Mouse (Mus musculus) spleen, adult 12 weeks (tissue): ENCODE data around the gene Bnip3.

Source experiments
- DNase-seq: peaks from one replicate; pipeline ENCODE4 v3.0.0; 2022; ENCODE audit warnings: low spot score

Gene Bnip3

DNA sequence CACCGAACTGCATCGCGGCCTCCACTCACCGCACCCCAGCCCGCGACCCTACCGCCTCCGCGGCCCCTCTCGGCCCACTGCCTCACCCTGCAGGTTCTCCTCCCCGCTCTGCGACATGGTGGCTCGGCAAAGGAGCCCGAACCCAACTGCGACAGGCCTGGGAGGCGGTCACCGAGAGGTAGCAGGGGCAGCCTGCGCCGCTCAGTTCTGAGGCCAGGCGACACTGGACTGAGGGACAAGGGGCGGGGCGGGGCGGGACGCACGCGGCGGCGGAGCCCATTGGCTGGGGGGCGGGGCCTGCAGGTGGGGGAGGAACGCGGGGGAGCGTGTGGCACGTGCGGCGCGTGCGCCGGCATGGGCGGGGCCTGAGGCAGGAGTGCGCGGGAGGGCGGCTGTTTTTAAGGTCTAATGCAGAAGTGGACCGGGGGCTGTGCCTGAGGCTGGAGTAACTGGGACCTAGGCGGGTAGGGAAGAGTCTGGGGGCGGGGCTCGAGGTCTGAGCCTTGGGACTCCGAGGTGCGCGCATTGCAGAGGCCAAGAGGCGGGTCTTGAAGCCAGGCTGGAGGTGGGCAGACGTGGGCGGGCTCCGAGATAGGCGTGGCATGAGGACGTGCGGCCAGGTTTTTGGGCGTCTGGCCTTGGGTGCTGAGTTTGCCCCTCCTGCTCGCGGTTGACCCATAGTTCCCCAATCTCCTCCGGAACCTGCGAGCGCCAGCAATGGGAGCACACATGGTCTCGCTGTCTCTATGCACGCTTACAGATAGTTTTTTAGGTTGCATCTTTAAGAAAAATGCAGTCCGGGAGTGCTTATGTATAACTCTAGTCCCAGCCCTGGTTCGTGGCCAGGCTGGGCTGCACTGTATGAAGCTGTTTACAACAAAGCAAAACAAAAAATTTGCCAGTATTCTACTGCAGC lies at the start of gene Bnip3:
Gene Bnip3 (minus strand): TSS at position 243 of the 916 bp plus-strand sequence.
- DNase-seq: peak; percentile 76

- no peak for DNase-seq
These were observed 47.8 kb upstream of the Bnip3 start for GRCm38 (mm10) chr7:138957106-138957505.

DNA sequence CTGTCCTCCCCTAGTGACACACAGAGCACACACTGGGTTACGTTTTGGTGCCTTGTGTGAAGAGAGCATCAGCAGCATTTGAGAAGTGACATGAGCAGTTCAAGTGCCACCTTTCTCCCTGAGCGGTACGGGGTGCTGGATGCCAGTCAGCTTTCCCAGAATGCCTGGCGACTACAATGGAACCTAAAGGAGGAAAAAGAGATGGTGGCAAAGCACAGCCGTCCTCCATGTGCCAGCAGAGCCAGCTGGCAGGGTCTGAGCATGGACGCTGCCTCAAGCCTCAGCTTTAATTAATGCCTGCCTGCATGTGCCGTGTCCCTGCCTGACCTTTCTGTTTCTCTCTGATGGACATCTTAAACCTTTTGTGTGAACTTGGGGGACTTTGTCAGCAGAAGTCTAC lies 46.5 kb upstream of the Bnip3 start:
- no peak for DNase-seq

GRCm38 (mm10) chr7:138948309-138948708 lies 39.0 kb upstream of the Bnip3 start:
- DNase-seq: no peak

DNA sequence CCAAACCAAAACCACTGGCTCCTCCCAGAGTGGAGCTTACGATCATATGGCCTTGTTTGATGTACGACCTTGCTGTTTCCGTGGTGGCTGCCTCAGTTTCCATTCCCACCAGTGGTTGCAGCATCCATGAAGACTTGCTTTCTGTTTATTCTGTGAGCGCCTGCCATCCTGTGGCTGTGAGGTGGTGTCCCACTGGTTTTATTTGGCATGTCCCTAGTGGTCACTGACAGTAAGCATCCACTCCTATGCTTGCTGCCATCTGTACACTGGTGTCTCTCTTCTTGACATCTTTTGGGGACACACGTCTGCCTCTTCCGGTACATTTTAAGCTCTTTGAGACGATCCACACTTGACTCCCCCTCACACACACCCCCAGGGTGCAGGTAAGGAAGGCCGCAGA lies 38.4 kb upstream of the Bnip3 start:
- no peak for DNase-seq

GRCm38 (mm10) chr7:138945668-138946067 lies 36.3 kb upstream of the Bnip3 start:
- no peak for DNase-seq

DNA sequence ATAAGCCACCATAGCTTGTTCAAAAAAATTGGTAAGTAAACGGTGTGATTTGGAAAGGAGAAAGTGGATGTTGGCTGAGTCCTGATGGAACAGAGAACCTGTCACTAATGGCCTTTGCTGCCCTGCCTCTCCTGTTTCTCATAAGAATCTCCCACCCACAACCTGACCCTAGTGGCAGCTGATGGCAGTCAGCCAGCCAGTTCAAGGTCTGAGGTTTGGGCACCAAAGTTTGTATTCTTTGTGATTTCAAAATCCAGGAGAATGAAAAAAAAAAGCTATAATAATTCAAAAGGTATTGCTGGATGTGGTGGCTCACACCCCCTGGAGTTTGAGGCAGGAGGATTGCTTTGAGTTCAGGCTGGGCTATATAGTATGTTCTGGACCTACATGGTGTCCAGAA lies 33.0 kb upstream of the Bnip3 start:
- DNase-seq: no peak

GRCm38 (mm10) chr7:138941571-138941970 lies 32.3 kb upstream of the Bnip3 start:
- no peak for DNase-seq

GRCm38 (mm10) chr7:138940612-138941461 lies 31.5 kb upstream of the Bnip3 start, which contains the start of gene Jakmip3:
TSS of gene Jakmip3 (plus strand) at chr7:138940730.
- no peak for DNase-seq

GRCm38 (mm10) chr7:138940256-138940611 lies 30.9 kb upstream of the Bnip3 start:
- no peak for DNase-seq

GRCm38 (mm10) chr7:138938991-138939390 lies 29.7 kb upstream of the Bnip3 start:
- no peak for DNase-seq

GRCm38 (mm10) chr7:138934523-138934922 lies 25.2 kb upstream of the Bnip3 start:
- no peak for DNase-seq

- no peak for DNase-seq
These were observed 19.1 kb upstream of the Bnip3 start for GRCm38 (mm10) chr7:138928456-138928855.

DNA sequence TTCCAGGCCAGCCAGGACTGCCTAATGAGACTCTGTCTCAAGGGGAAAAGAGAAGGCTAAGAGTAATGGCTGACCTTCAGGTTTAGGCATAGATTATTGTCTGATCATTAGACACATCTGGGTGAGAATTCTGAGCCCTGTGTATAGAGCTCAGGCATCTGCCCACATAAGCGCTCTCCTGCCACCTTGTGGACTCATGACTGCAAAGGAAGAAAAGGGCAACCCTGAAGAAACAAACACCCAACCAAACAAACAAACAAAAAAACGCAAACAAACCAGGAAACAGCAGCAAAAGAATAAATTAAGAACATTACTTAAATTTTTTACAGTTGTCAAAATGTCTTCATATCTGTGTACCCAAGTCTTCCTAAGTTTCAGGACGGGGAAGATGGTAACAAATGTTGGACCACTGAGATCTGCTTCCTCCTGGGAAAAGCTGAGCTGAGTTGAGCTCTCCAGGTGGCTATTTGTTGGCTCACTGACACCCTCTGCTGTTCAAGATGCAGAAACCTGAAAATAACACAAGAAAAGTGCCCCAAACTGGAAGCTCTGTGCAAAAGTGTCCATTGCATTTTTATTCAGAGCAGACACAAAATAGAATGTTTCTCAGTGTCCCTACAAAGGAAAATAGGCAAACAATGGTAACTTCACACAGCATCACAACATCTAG lies 14.6 kb upstream of the Bnip3 start:
- no peak for DNase-seq

GRCm38 (mm10) chr7:138921611-138922010 lies 12.3 kb upstream of the Bnip3 start:
- DNase-seq: no peak

- DNase-seq: peak; percentile 7
These were observed 10.0 kb upstream of the Bnip3 start for GRCm38 (mm10) chr7:138919156-138919944.

DNA sequence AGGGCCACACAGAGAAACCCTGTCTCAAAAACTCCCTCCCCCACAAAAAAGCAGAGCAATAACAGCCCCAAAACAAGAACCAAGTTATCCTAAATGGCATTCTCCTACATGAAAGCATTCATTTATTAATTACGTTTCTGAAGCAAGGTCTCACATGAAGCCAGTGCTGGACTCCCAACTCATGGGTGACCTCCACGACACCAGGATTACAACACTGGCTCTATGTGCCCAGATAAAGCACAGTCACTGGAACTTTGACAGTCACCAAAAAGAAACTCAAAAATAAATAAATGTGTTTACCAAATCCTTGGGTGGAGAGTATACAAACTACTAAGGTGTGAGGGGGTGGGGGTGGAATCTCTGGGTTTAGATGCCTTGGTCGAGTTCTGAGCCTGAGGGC lies 4.3 kb upstream of the Bnip3 start:
- no peak for DNase-seq

GRCm38 (mm10) chr7:138910193-138910562 lies 859 bp upstream of the Bnip3 start:
- no peak for DNase-seq

DNA sequence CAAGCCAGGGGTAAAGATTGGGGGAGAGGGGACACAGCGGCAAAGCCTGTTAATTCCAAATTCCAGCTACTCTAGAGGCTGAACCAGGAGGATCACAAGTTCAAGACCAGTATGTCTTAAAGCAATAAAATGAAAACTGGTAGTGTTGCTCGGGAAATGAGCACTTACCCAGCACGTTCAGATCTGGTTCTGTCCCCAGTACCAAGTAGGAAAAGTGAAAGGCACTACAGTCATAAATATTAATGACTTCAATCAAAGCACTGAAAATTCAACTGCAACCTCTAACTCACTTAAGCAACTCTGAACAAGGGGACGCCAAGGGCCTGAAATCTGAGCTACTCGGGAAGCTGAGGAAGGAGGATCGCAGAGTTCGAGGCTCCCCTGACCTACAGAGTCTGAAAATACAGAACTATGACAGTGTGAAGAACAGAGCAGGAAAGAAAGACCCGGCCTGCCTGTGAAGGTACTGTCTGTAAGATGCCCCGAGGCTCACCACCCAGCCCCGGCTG lies 497 bp downstream of the Bnip3 start:
- no peak for DNase-seq

- DNase-seq: no peak
These were observed 1.3 kb downstream of the Bnip3 start for GRCm38 (mm10) chr7:138907976-138908375.

- no peak for DNase-seq
These were observed 2.3 kb downstream of the Bnip3 start for GRCm38 (mm10) chr7:138907043-138907442.
